Mouse (Mus musculus): ENCODE results near the gene Gm21680. TPM values are rescaled to one million over a fixed set of nuclear protein-coding genes. Genes with fewer than 3 reads are reported as not detected.
"Not testable (repeated sequence)": the region's sequence is repeated elsewhere in the genome, so short reads cannot be mapped to it uniquely, and the experiment has no call there.

The Gm21680 gene
- total RNA-seq (2021): not detected in 2 replicates
- long read RNA-seq, experiment 1: 0 reads
- long read RNA-seq, experiment 2: 0 reads

DNA sequence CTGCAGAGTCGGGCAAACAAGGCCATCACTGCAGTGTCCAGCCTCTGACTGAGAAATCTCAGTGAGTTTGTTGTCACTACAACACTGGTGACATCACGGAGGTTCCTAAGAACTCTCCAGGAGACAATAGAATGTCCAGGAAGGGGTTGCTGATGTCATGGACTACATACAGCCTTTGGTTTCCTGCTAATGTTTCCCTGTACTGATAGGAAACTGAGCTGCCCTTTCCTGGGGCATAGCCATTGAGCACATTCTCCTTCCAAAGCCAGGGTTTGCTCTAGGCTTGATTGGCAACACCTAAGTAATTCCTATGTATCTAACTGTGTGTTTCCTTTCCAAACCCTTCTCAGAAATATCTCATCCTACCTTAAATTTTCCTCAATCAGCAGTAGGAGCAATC lies at the start of gene Gm21680:
Gene Gm21680 (minus strand): TSS at position 101 of the 400 bp plus-strand sequence.
- not testable (repeated sequence) for DNase-seq

DNA sequence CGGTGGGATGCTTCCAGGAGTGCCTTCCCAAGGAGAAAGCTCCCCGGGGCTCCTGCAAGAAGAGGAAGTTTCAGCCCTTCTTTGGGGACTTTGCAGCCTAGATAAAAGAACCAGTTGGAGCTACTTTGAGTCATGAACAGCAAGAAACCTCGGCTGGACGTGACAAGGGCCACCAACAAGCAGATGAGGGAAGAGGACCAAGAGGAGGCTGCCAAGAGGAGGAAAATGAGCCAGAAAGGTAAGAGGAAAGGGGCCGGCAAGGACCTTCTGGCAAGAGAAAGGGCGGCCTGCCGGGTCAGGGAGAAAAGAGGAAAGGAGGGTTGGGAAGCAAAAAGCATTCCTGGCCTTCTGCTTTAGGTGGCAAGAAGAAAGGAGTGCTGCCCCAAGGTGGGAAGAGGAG lies 35.2 kb upstream of the Gm21680 start:
- DNase-seq: not testable (repeated sequence)

DNA sequence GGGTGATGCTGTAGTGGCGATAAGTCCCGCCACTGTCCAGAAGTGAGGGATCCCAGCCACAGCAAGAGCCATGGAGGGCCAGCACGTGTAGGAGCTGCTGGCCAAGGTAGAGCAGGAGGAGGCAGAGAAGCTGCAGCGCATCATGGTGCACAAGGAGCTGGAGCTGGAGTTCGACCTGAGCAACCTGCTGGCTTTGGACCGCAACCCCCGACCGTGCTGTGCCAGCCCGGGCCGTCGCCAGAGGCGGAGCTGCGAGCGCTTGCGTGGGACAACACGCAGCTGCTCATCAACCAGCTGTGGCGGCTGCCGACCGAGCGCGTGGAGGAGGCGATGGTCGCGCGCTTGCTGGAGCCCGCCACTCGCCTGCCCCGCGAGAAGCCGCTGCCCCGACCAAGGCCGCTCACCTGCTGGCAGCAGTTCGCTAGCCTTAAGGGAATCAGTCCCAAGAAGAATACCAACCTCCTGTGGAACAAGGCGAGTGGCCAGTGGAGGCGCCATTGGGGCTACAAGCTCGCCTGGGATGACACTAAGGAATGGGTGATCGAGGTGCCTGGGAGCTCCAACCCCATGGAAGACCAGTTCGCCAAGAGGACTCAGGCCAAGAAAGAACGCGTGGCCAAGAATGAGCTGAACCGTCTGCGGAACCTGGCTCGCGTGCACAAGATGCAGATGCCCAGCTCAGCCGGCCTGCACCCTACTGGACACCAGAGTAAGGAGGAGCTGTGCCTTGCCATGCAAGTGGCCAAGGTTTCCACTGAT lies 34.7 kb upstream of the Gm21680 start:
- peak; percentile 40 for DNase-seq

DNA sequence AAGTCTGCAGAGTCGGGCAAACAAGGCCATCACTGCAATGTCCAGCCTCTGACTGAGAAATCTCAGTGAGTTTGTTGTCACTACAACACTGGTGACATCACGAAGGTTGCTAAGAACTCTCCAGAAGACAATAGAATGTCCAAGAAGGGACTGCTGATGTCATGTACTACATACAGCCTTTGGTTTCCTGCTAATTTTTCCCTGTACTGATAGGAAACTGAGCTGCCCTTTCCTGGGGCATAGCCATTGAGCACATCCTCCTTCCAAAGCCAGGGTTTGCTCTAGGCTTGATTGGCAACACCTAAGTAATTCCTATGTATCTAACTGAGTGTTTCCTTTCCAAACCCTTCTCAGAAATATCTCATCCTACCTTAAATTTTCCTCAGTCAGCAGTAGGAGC lies 32.2 kb upstream of the Gm21680 start, which contains the start of gene Gm1979:
Gene Gm1979 (minus strand): TSS at position 101 of the 400 bp plus-strand sequence.
- DNase-seq: not testable (repeated sequence)

DNA sequence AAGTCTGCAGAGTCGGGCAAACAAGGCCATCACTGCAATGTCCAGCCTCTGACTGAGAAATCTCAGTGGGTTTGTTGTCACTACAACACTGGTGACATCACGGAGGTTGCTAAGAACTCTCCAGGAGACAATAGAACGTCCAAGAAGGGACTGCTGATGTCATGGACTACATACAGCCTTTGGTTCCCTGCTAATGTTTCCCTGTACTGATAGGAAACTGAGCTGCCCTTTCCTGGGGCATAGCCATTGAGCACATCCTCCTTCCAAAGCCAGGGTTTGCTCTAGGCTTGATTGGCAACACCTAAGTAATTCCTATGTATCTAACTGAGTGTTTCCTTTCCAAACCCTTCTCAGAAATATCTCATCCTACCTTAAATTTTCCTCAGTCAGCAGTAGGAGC lies 16.1 kb upstream of the Gm21680 start, which contains the start of gene Gm21698:
Gene Gm21698 (minus strand): TSS at position 101 of the 400 bp plus-strand sequence.
- not testable (repeated sequence) for DNase-seq

DNA sequence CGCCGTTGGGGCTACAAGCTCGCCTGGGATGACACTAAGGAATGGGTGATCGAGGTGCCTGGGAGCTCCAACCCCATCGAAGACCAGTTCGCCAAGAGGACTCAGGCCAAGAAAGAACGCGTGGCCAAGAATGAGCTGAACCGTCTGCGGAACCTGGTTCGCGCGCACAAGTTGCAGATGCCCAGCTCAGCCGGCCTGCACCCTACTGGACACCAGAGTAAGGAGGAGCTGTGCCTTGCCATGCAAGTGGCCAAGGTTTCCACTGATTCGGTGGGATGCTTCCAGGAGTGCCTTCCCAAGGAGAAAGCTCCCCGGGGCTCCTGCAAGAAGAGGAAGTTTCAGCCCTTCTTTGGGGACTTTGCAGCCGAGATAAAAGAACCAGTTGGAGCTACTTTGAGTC lies 15.4 kb downstream of the Gm21680 start:
- not testable (repeated sequence) for DNase-seq

DNA sequence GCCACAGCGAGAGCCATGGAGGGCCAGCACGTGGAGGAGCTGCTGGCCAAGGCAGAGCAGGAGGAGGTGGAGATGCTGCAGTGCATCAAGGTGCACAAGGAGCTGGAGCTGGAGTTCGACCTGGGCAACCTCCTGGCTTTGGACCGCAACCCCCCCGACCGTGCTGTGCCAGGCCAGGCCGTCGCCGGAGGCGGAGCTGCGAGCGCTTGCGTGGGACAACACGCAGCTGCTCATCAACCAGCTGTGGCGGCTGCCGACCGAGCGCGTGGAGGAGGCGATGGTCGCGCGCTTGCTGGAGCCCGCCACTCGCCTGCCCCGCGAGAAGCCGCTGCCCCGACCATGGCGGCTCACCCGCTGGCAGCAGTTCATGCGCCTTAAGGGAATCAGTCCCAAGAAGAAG lies 15.9 kb downstream of the Gm21680 start:
- peak; percentile 29 for DNase-seq

DNA sequence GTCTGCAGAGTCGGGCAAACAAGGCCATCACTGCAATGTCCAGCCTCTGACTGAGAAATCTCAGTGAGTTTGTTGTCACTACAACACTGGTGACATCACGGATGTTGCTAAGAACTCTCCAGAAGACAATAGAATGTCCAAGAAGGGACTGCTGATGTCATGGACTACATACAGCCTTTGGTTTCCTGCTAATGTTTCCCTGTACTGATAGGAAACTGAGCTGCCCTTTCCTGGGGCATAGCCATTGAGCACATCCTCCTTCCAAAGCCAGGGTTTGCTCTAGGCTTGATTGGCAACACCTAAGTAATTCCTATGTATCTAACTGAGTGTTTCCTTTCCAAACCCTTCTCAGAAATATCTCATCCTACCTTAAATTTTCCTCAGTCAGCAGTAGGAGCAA lies 18.1 kb downstream of the Gm21680 start, which contains the start of gene Gm21671:
Gene Gm21671 (minus strand): TSS at position 101 of the 400 bp plus-strand sequence.
- not testable (repeated sequence) for DNase-seq

DNA sequence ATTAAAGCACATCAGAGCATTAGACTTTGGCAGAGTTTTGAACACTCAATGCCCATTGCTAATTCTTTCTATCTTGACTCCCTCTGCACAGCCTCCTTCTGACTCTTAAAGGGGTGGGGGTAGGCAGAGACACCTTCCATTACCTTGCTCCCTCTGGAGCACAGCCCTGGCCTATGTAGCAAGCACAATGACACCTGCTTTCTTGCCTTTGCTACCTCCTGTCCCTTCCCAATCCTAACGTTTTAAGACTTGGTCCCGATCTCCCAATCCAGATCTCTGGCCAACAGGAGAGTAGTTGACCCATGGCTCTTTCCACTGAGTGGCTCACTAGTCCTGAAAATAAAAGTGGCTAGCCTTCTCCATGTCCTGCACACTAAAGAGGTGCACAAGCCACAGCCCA lies 27.1 kb downstream of the Gm21680 start:
- DNase-seq: not testable (repeated sequence)

DNA sequence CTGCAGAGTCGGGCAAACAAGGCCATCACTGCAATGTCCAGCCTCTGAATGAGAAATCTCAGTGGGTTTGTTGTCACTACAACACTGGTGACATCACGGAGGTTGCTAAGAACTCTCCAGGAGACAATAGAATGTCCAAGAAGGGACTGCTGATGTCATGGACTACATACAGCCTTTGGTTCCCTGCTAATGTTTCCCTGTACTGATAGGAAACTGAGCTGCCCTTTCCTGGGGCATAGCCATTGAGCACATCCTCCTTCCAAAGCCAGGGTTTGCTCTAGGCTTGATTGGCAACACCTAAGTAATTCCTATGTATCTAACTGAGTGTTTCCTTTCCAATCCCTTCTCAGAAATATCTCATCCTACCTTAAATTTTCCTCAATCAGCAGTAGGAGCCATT lies 30.2 kb downstream of the Gm21680 start, which contains the start of gene Gm21663:
Gene Gm21663 (minus strand): TSS at position 101 of the 400 bp plus-strand sequence.
- DNase-seq: not testable (repeated sequence)

Other genes starting within 250 kb of the Gm21680 start
- gene Actr3b, start 212.7 kb downstream of the Gm21680 start, total RNA-seq (2021): 10.2 and 11.0 TPM in 2 replicates
- not detected in 2 replicates for gene Gm21663, start 30.3 kb downstream of the Gm21680 start, total RNA-seq (2021)
- not detected in 2 replicates for gene Gm21671, start 18.2 kb downstream of the Gm21680 start, total RNA-seq (2021)
- gene Gm21698, start 16.0 kb upstream of the Gm21680 start, total RNA-seq (2021): not detected in 2 replicates
- not detected in 2 replicates for gene Gm1979, start 32.1 kb upstream of the Gm21680 start, total RNA-seq (2021)
- not detected in 2 replicates for gene Gm5862, start 50.3 kb upstream of the Gm21680 start, total RNA-seq (2021)
- not detected in 2 replicates for gene Speer4a, start 66.9 kb upstream of the Gm21680 start, total RNA-seq (2021)
- not detected in 2 replicates for gene Gm7347, start 85.9 kb upstream of the Gm21680 start, total RNA-seq (2021)
- gene Gm10471, start 116.6 kb upstream of the Gm21680 start, total RNA-seq (2021): not detected in 2 replicates
- not detected in 2 replicates for gene 5031410I06Rik, start 132.7 kb upstream of the Gm21680 start, total RNA-seq (2021)
- not detected in 2 replicates for gene Gm10220, start 148.8 kb upstream of the Gm21680 start, total RNA-seq (2021)